ENCODE assay signal across 29 mouse cellular contexts in the genomic region with DNA sequence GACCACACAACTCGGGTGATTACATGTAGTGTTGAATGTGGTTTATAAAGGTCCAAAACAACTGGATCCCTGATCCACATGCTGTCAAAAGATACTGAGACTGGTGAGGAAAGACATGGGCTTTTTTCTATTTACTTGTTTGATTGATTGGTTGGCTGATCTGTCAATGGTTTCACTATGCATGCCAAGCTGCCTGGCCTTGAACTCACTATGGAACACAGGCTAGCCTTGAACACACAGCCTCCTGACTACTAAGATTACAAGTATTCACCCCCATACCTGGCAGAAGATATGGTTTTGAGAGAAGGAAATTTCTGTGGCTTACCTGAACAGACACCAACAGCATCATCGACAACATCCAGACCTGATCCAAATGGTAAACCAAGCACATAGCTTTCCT. TPM values are rescaled to one million over a fixed set of nuclear protein-coding genes. Genes with fewer than 3 reads are reported as not detected.
DNase-seq lines count a peak whose midpoint lies in the region; ATAC-seq and TF ChIP-seq lines count a peak whose summit lies in the region.
"Had no signal": no experiment of that assay in that cellular context is flagged by ENCODE, and none has a peak within 500 bp of the region (broad histone marks: within the 10 kb centered on the region; RNA-seq: fewer than 3 reads in every experiment).

No protein-coding gene starts in this region.

- peaks cover 6% of the 10 kb centered on the region; the same call in 1 of the 2 replicates for H3K79me2 ChIP-seq in liver, adult 2 months (ENCODE audit: control insufficient read depth, insufficient read depth, low read length)

- DNase-seq in adrenal gland, postnatal 36 days = peak; percentile 22 to 24
- DNase-seq in adrenal gland, adult 18-20 months (ENCODE audit: low spot score in 2 of 2) = no peak
- DNase-seq in liver, adult 2 months (ENCODE audit: extremely low read depth, low read depth, low spot score) = peak; percentile 97
- DNase-seq in kidney, postnatal 4 days = no peak
- DNase-seq: adrenal gland, postnatal 25 days; cerebellum, adult 11 months; cerebellum, adult 2 months; cerebellum, adult 9-11 months; cerebellum, postnatal 25 days; forebrain, postnatal 0 days; gastrocnemius, adult 2 months; gastrocnemius, postnatal 14 days; heart, adult 18-20 months; heart, postnatal 14 days; heart, postnatal 4 days had no signal

- no peak overlapping the region for H3K4me3 ChIP-seq in liver, adult 2 months (ENCODE audit: insufficient read depth, low read depth, low read length)
- no peak overlapping the region for H3K4me3 ChIP-seq in liver, embryonic 12.5 days
- no peak overlapping the region for H3K4me3 ChIP-seq in intestine, postnatal 0 days (ENCODE audit: low read depth, low read length)
- H3K4me3 ChIP-seq: embryonic facial prominence, embryonic 12.5 days; embryonic facial prominence, embryonic 15.5 days; gastrocnemius, adult 2 months; heart, embryonic 13.5 days had no signal

- peaks cover 45% of the 10 kb centered on the region for H3K4me1 ChIP-seq in liver, adult 2 months (ENCODE audit: control insufficient read depth, insufficient read depth, low read length)
- peaks cover 6% of the 10 kb centered on the region for H3K4me1 ChIP-seq in liver, embryonic 12.5 days
- no peaks in the 10 kb centered on the region for H3K4me1 ChIP-seq in intestine, postnatal 0 days (replicated peaks; ENCODE audit: control insufficient read depth, insufficient read depth, low read length)
- H3K4me1 ChIP-seq: embryonic facial prominence, embryonic 12.5 days; embryonic facial prominence, embryonic 15.5 days had no signal

- no peak for TF ChIP-seq POLR2A in liver, adult 2 months (IDR thresholded peaks at IDR 0.05; ENCODE audit: extremely low read depth, insufficient read depth, low read length)

- peaks cover 40% of the 10 kb centered on the region for H3K36me3 ChIP-seq in liver, adult 2 months (ENCODE audit: control insufficient read depth, insufficient read depth, low read length)
- H3K36me3 ChIP-seq in liver, embryonic 12.5 days = no peaks in the 10 kb centered on the region
- H3K36me3 ChIP-seq in intestine, postnatal 0 days (ENCODE audit: control insufficient read depth, insufficient read depth) = no peaks in the 10 kb centered on the region
- H3K36me3 ChIP-seq: embryonic facial prominence, embryonic 12.5 days; embryonic facial prominence, embryonic 15.5 days; heart, embryonic 13.5 days had no signal

- 22% methylated on average over 2 of the region's 2 CpGs for WGBS in liver, adult 2 months
- WGBS in liver, embryonic 12.5 days (ENCODE audit: insufficient replicate concordance) = 60% methylated on average over 2 of the region's 2 CpGs
- WGBS in intestine, postnatal 0 days = 80% methylated on average over 2 of the region's 2 CpGs

- ATAC-seq in liver, embryonic 12.5 days = no peak
- no peak for ATAC-seq in intestine, postnatal 0 days
- ATAC-seq: CD4-positive, CD25-positive, alpha-beta regulatory T cell, adult 4 months; forebrain, embryonic 14.5 days; forebrain, postnatal 0 days; hindbrain, postnatal 0 days; inflammation-experienced regulatory T-cells, adult 6 months had no signal

- no peak for TF ChIP-seq CTCF in liver, adult 2 months (IDR thresholded peaks at IDR 0.05; ENCODE audit: low read depth, low read length)
- TF ChIP-seq CTCF in intestine, postnatal 0 days (IDR thresholded peaks at IDR 0.05; ENCODE audit: low read depth) = no peak

- no peak overlapping the region for H3K4me2 ChIP-seq in liver, embryonic 12.5 days
- H3K4me2 ChIP-seq in intestine, postnatal 0 days (replicated peaks; ENCODE audit: low read depth) = no peak overlapping the region
- H3K4me2 ChIP-seq: embryonic facial prominence, embryonic 12.5 days; embryonic facial prominence, embryonic 15.5 days; heart, embryonic 13.5 days; hindbrain, embryonic 14.5 days had no signal

- H3K9ac ChIP-seq in liver, adult 2 months (ENCODE audit: low read depth, low read length) = no peak overlapping the region
- no peak overlapping the region for H3K9ac ChIP-seq in liver, embryonic 12.5 days
- no peak overlapping the region for H3K9ac ChIP-seq in intestine, postnatal 0 days (ENCODE audit: low read depth, low read length)
- H3K9ac ChIP-seq: embryonic facial prominence, embryonic 12.5 days; embryonic facial prominence, embryonic 15.5 days; forebrain, postnatal 0 days; heart, embryonic 13.5 days; hindbrain, embryonic 14.5 days had no signal

- no peaks in the 10 kb centered on the region for H3K9me3 ChIP-seq in liver, embryonic 12.5 days (replicated peaks)
- H3K9me3 ChIP-seq in intestine, postnatal 0 days (ENCODE audit: control insufficient read depth) = no peaks in the 10 kb centered on the region
- H3K9me3 ChIP-seq: embryonic facial prominence, embryonic 12.5 days; embryonic facial prominence, embryonic 15.5 days; heart, embryonic 13.5 days had no signal

- H3K27me3 ChIP-seq in liver, adult 2 months (ENCODE audit: control insufficient read depth, insufficient read depth, low read length) = no peaks in the 10 kb centered on the region
- H3K27me3 ChIP-seq in liver, embryonic 12.5 days (replicated peaks) = no peaks in the 10 kb centered on the region
- H3K27me3 ChIP-seq in intestine, postnatal 0 days (replicated peaks; ENCODE audit: control insufficient read depth, insufficient read depth, low read length) = no peaks in the 10 kb centered on the region
- H3K27me3 ChIP-seq: embryonic facial prominence, embryonic 12.5 days; embryonic facial prominence, embryonic 15.5 days; heart, embryonic 13.5 days had no signal

- H3K27ac ChIP-seq in liver, adult 2 months (replicated peaks; ENCODE audit: insufficient read depth, low read depth, low read length) = peak overlapping the region; percentile 98
- no peak overlapping the region for H3K27ac ChIP-seq in liver, embryonic 12.5 days
- H3K27ac ChIP-seq in intestine, postnatal 0 days (ENCODE audit: low read depth, low read length) = peak overlapping the region; percentile 80
- H3K27ac ChIP-seq: embryonic facial prominence, embryonic 12.5 days; embryonic facial prominence, embryonic 15.5 days; gastrocnemius, adult 2 months; heart, embryonic 13.5 days; hindbrain, embryonic 14.5 days; hindbrain, postnatal 0 days had no signal

RNA-seq across cellular contexts. Expression of a gene that starts 15.0 kb away (rescaled TPM):
- total RNA-seq in adrenal gland, postnatal 36 days (2021) = 10 to 100 TPM; 16.8 to 27.6 TPM
- 10 to 100 TPM in 1 of 2 experiments, 1 to 10 TPM in 1; 6.7 to 17.2 TPM for total RNA-seq in adrenal gland, adult 18-20 months (2021)
- total RNA-seq in liver, adult 2 months (2014; rRNA removed) = 131 and 168 TPM in 2 replicates
- polyA plus RNA-seq in liver, adult 2 months (2012; rRNA removed) = 52.2 and 58.4 TPM in 2 replicates
- polyA plus RNA-seq in liver, embryonic 12.5 days (2016; fragmentation: Nextera tagmentation; extraction: Ambion mirVana) = 2.2 and 2.8 TPM in 2 replicates
- polyA plus RNA-seq in intestine, postnatal 0 days (2015; fragmentation: Nextera tagmentation; extraction: Ambion mirVana) = 117 and 139 TPM in 2 replicates
- total RNA-seq: common myeloid progenitor, adult 5-6 weeks; forebrain, postnatal 0 days; gastrocnemius, postnatal 14 days; hindbrain, postnatal 0 days; MEL had no signal
- polyA plus RNA-seq: CD4-positive, CD25-positive, alpha-beta regulatory T cell, adult 4 months; embryonic facial prominence, embryonic 12.5 days; embryonic facial prominence, embryonic 15.5 days; forebrain, embryonic 11.5 days; forebrain, postnatal 0 days; hindbrain, embryonic 11.5 days; inflammation-experienced regulatory T-cells, adult 6 months had no signal

Comparison
In these comparisons a context has a peak if more than half of its experiments do, and no peak if none do; other contexts are left out.
1. DNase-seq: peak in adrenal gland, postnatal 36 days (2 of 2) and liver, adult 2 months (single experiment); none in adrenal gland, adult 18-20 months (0 of 2) and kidney, postnatal 4 days (0 of 2).